Mouse (Mus musculus) megakaryocyte, embryonic 14.5 days (primary cell): ENCODE measurements around the gene Ace2.

Source experiments
- FLI1 ChIP-seq: IDR thresholded peaks from 2 replicates; pipeline ENCODE4 v1.6.1; 2012; ENCODE audit warnings: low read length, inconsistent platforms, mixed read lengths
- GATA1 ChIP-seq: IDR thresholded peaks from 3 replicates; pipeline ENCODE4 v1.6.1; 2012; ENCODE audit warnings: mixed read lengths, low read length, inconsistent platforms, borderline replicate concordance

DNA sequence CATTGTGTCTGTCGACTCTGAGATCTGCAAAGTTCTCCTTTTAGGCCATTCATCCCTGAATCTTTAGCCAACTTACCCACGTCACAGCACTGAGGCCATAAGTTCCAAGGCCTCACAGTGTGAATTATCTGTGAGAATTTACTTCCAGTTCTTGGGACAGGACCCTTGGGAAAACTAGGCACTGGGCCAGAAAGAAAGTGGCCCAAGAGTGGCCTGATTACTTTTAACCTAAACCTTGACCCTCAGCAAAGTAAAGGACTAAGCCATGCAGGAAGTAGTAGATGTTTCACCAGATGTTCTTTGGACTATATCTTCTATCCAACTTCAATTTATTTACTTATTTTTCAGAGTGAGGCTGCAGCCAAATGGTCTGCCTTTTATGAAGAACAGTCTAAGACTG lies 13.6 kb downstream of the Ace2 start:
- no peak for TF ChIP-seq GATA1
- no peak for TF ChIP-seq FLI1
